Mouse (Mus musculus): ENCODE results near the gene Rnase13. TPM values are rescaled to one million over a fixed set of nuclear protein-coding genes. Genes with fewer than 3 reads are reported as not detected.

Gene Rnase13
- not detected for polyA plus RNA-seq (2014; fragmentation: Illumina TruSeq; extraction: RNeasy Lipid Tissue Mini Kit (QIAGEN cat#74804); ENCODE audit: insufficient read depth, low read depth, low replicate concordance)

DNA sequence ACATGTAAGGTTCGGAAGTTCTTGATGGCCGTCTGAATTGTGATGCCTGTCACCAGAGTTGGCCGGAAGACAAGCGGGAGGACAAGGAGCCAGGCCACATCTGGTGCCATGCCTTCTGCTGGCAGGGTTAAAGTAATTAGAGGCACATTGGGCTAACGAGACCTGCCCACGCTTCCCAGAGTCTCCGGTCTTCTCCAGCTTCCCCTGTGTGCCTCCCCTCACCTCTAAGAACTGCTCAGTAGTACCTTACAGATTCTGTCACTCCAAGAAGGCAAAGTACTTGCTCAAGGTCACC is at the start of gene Rnase13:
Gene Rnase13 (minus strand): TSS at position 203 of the 295 bp plus-strand sequence.

DNA sequence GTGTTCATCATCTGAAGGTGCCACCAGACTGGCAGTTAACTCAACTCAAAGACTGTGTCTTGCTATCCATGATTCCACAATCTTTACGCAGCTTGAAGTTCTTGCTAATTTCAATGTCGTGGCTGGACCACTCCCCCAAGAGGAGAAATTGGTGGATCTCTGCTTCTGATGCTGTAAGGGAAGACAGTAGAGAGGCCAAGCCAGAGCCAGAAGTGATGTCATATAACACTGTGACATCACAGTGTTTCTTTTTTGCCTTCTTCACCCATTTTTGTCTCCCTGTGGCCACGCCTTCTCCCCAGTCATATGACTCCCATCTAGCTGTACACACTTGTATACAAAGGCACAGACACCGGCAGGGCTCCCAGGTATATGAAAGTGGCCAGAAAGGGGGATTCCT is 4.4 kb downstream of the Rnase13 start, which contains the start of gene Tppp2:
Gene Tppp2 (plus strand): TSS at position 301 of the 400 bp plus-strand sequence.

DNA sequence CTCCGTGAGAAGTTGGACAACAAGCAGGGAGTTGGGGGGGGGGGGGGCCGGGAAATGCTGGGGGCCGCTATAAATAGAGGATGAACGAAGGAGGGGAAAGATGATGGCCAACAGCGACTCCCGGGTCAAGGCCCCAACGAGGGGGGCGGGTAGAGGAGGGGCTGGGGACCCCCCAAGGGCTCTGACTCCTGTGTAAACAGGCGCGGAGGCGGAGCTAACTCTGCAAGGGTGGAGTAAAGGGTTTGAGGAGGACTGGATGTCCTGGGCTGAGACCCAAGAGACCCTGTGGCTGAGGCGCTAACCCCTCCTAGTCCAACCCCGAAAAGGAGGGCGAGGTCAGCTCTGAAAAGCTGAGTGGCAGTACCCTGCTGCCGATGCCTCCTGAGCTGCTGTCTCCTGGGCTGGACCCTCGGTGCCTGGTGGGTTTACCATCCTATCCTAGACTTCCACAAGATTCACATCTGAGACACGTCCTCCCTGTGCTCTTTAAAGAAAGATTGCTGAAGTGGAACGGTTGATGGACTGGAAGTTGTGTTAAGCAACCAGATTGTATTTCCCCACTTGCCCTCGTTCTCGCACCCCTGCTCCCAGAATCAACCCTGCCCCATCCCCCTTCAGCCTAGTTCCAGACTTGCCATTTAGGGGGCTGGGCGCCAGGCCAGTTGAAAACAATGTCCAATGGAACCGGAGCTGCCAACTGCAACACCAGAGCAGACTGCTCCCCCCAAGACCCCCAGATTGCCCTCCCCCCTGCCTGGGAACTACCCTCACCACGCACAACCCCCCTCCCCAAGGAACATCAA is 8.4 kb downstream of the Rnase13 start, which contains the start of gene Ndrg2:
Gene Ndrg2 (minus strand): TSS at position 199 of the 803 bp plus-strand sequence.

DNA sequence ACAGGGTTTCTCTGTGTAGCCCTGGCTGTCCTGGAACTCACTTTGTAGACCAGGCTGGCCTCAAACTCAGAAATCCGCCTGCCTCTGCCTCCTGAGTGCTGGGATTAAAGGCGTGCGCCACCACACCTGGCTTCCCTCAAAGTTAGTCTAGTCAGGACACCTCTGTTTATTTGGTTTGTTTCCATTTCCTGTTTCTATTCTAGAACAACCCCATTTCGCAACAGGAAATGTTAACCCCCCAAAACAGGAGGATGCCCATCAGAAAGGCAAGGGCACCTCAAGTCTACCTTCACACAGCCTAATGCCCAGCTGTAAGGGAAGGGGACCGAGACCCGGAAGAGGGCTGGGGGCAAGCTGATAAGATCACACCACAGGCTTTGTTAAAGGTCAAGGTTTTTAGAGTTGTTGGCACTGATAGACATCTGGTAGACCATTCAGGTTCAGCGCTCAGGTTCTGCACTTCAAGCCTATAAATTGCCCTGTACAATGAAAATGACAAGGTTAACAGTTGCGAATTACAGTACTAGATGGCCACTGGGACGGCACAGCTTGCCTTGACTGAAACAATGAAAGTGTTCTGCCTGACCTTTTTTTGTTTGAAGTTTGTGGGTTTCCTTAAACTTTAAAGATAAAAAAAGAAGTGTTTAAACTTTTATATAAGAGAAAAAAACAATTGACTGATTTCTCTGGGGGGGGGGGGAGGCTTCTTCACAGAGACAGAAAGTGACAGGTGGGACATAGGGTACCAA is 30.2 kb downstream of the Rnase13 start, which contains the start of gene Slc39a2:
Gene Slc39a2 (plus strand): TSS at position 699 of the 749 bp plus-strand sequence.

DNA sequence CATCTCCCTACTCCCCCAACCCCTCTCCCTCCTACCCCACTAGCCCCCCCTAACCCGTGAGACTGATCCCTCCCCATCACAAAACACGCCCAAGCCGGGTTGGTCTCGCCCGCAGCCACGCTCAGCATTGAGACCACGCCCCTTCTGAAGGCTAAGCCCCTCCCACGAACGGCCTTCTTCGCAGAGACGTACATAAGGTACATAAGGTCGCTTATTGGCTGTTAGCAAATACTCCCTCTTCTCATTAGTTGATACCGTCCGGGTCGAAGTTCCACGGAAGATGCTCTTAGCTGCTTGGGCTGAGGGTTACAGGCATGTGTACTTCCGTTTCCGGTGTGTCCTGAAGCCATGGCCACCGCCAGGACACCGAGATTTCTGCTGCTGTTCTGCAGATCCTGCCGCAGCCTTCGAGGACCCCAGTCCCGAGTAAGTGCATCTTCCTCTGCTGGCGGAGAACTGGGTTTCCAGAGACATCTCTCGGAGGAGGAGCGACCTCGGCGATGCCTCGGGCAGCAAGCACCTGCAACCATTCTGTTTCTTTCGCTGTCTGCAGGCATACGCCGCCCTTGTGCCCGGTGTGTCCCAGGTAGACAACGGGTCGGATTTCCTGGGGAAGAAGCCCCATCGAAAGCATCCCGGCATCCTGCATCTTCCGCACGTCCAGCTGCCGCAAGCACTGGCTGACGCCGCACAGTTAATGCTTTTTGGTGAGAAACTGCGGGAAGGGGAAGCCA is 37.8 kb downstream of the Rnase13 start, which contains the start of gene Mettl17:
Gene Mettl17 (plus strand): TSS at position 245 of the 734 bp plus-strand sequence.

Other genes starting within 250 kb of the Rnase13 start
- gene Gm17079, start 227.3 kb downstream of the Rnase13 start, polyA plus RNA-seq (2014; fragmentation: Illumina TruSeq; extraction: RNeasy Lipid Tissue Mini Kit (QIAGEN cat#74804); ENCODE audit: insufficient read depth, low read depth, low replicate concordance) = not detected
- gene Gm5800, start 205.6 kb downstream of the Rnase13 start, polyA plus RNA-seq (2014; fragmentation: Illumina TruSeq; extraction: RNeasy Lipid Tissue Mini Kit (QIAGEN cat#74804); ENCODE audit: insufficient read depth, low read depth, low replicate concordance) = not detected
- gene Ang4, start 149.2 kb downstream of the Rnase13 start, polyA plus RNA-seq (2014; fragmentation: Illumina TruSeq; extraction: RNeasy Lipid Tissue Mini Kit (QIAGEN cat#74804); ENCODE audit: insufficient read depth, low read depth, low replicate concordance) = not detected
- not detected for gene AY358078, start 122.7 kb downstream of the Rnase13 start, polyA plus RNA-seq (2014; fragmentation: Illumina TruSeq; extraction: RNeasy Lipid Tissue Mini Kit (QIAGEN cat#74804); ENCODE audit: insufficient read depth, low read depth, low replicate concordance)
- gene Ear6, start 69.1 kb downstream of the Rnase13 start, polyA plus RNA-seq (2014; fragmentation: Illumina TruSeq; extraction: RNeasy Lipid Tissue Mini Kit (QIAGEN cat#74804); ENCODE audit: insufficient read depth, low read depth, low replicate concordance) = 0.64 TPM
- gene Mettl17, start 37.9 kb downstream of the Rnase13 start, polyA plus RNA-seq (2014; fragmentation: Illumina TruSeq; extraction: RNeasy Lipid Tissue Mini Kit (QIAGEN cat#74804); ENCODE audit: insufficient read depth, low read depth, low replicate concordance) = 14.0 TPM
- gene Slc39a2, start 29.9 kb downstream of the Rnase13 start, polyA plus RNA-seq (2014; fragmentation: Illumina TruSeq; extraction: RNeasy Lipid Tissue Mini Kit (QIAGEN cat#74804); ENCODE audit: insufficient read depth, low read depth, low replicate concordance) = 1.9 TPM
- 80.7 TPM for gene Ndrg2, start 8.6 kb downstream of the Rnase13 start, polyA plus RNA-seq (2014; fragmentation: Illumina TruSeq; extraction: RNeasy Lipid Tissue Mini Kit (QIAGEN cat#74804); ENCODE audit: insufficient read depth, low read depth, low replicate concordance)
- gene Tppp2, start 4.3 kb downstream of the Rnase13 start, polyA plus RNA-seq (2014; fragmentation: Illumina TruSeq; extraction: RNeasy Lipid Tissue Mini Kit (QIAGEN cat#74804); ENCODE audit: insufficient read depth, low read depth, low replicate concordance) = not detected
- gene Arhgef40, start 61.9 kb upstream of the Rnase13 start, polyA plus RNA-seq (2014; fragmentation: Illumina TruSeq; extraction: RNeasy Lipid Tissue Mini Kit (QIAGEN cat#74804); ENCODE audit: insufficient read depth, low read depth, low replicate concordance) = 27.4 TPM
- 0.62 TPM for gene Tmem253, start 92.9 kb upstream of the Rnase13 start, polyA plus RNA-seq (2014; fragmentation: Illumina TruSeq; extraction: RNeasy Lipid Tissue Mini Kit (QIAGEN cat#74804); ENCODE audit: insufficient read depth, low read depth, low replicate concordance)
- gene Zfp219, start 98.0 kb upstream of the Rnase13 start, polyA plus RNA-seq (2014; fragmentation: Illumina TruSeq; extraction: RNeasy Lipid Tissue Mini Kit (QIAGEN cat#74804); ENCODE audit: insufficient read depth, low read depth, low replicate concordance) = 23.2 TPM
- not detected for gene Olfr221, start 119.7 kb upstream of the Rnase13 start, polyA plus RNA-seq (2014; fragmentation: Illumina TruSeq; extraction: RNeasy Lipid Tissue Mini Kit (QIAGEN cat#74804); ENCODE audit: insufficient read depth, low read depth, low replicate concordance)
- gene Hnrnpc, start 181.3 kb upstream of the Rnase13 start, polyA plus RNA-seq (2014; fragmentation: Illumina TruSeq; extraction: RNeasy Lipid Tissue Mini Kit (QIAGEN cat#74804); ENCODE audit: insufficient read depth, low read depth, low replicate concordance) = 154 TPM
- gene Rpgrip1, start 187.9 kb upstream of the Rnase13 start, polyA plus RNA-seq (2014; fragmentation: Illumina TruSeq; extraction: RNeasy Lipid Tissue Mini Kit (QIAGEN cat#74804); ENCODE audit: insufficient read depth, low read depth, low replicate concordance) = 2.1 TPM